Mouse (Mus musculus) erythroblast, embryonic 14.5 days (primary cell): ENCODE data around the gene Btbd9. TPM values are rescaled to one million over a fixed set of nuclear protein-coding genes. Genes with fewer than 3 reads are reported as not detected.

Source experiments
- H3K27me3 ChIP-seq: 2 replicates; pipeline ENCODE4 v1.6.1; 2012; ENCODE audit warnings: inconsistent platforms; ENCODE audit not compliant: control insufficient read depth
- H3K36me3 ChIP-seq: 2 replicates; pipeline ENCODE4 v1.6.1; 2012; ENCODE audit warnings: mild to moderate bottlenecking, inconsistent platforms; ENCODE audit not compliant: control insufficient read depth
- H3K4me1 ChIP-seq: 2 replicates; pipeline ENCODE4 v1.6.1; 2012; ENCODE audit warnings: inconsistent platforms; ENCODE audit not compliant: control insufficient read depth
- H3K4me3 ChIP-seq: replicated peaks from 2 replicates; pipeline ENCODE3; 2012; ENCODE audit warnings: moderate library complexity, mild to moderate bottlenecking, inconsistent platforms
- H3K9me3 ChIP-seq: 2 replicates; pipeline ENCODE4 v1.6.1; 2012; ENCODE audit warnings: low read length, inconsistent platforms, mixed read lengths; ENCODE audit not compliant: control insufficient read depth
- GATA1 ChIP-seq: IDR thresholded peaks from 2 replicates; pipeline ENCODE4 v1.6.1; 2012; ENCODE audit warnings: low read length, inconsistent platforms, mixed read lengths
- TAL1 ChIP-seq: IDR thresholded peaks from 3 replicates; pipeline ENCODE4 v1.6.1; 2012; ENCODE audit warnings: low read length, inconsistent platforms, mixed read lengths
- polyA plus RNA-seq: library from polyadenylated mRNA; stranded (reverse); fragments of >175 nt; gene quantifications from 2 replicates; pipeline ENCODE4 v1.2.3, GENCODE M21; 2012

Btbd9 gene
- polyA plus RNA-seq, 1 experiment = 0.26 TPM

- H3K4me1 ChIP-seq = no peaks in the 10 kb centered on the region
- TF ChIP-seq TAL1 = no peak
- no peak for TF ChIP-seq GATA1
- no peak overlapping the region for H3K4me3 ChIP-seq
These were observed 388.0 kb downstream of the Btbd9 start for GRCm38 (mm10) chr17:30188031-30188981.

DNA sequence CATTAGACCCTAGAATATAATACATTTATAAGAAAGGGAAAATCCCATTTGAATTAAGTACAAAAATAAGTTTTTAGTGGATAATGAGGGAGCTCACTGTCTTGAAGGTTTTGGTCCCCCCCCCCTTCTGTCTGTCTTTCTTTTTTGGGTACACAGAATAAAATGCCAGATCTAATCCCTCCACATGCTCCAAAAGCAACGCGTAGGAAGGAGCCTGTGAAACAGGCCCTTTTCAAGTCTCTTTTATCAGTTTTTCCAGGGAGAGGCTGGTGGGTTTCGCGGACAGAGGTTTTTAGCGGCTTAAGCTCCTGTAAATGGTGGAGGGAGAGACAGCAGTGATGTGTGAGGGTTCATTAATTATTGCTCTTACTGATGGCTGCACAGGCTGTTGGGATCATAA is 388.7 kb downstream of the Btbd9 start:
- peaks cover 10% of the 10 kb centered on the region for H3K36me3 ChIP-seq
- H3K27me3 ChIP-seq = no peaks in the 10 kb centered on the region
- no peaks in the 10 kb centered on the region for H3K9me3 ChIP-seq
- no peaks in the 10 kb centered on the region for H3K4me1 ChIP-seq
- TF ChIP-seq TAL1 (no peak), GATA1 (no peak)
- no peak overlapping the region for H3K4me3 ChIP-seq

More at GRCm38 (mm10) chr17:30188031-30188981, 388.0 kb downstream of the Btbd9 start:
- Histone ChIP-seq H3K27me3 (no peaks in the 10 kb centered on the region), H3K9me3 (no peaks in the 10 kb centered on the region), H3K36me3 (peaks cover 17% of the 10 kb centered on the region)

DNA sequence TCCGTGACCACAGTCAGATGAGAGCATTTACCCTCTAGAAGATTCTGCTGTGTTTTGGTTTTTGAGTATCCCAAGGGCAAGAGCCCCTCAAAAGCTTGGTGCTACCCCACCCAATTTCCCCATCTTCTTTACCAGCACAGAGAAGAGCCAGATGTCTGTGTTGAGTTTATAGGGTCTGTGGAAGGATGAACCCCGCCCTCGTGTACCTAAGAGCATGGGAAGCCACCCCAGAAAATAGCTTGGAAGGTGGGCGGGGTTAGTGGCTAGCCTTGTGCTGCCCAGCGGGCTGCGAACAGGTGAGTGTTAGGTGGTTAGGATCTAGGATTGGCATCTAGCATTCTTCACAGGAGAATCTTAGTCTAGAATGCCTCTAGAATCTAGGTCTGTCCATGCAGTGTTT is 389.1 kb downstream of the Btbd9 start:
- Histone ChIP-seq H3K4me3 (no peak overlapping the region), H3K36me3 (peaks cover 6% of the 10 kb centered on the region), H3K4me1 (no peaks in the 10 kb centered on the region), H3K9me3 (no peaks in the 10 kb centered on the region), H3K27me3 (no peaks in the 10 kb centered on the region)
- TF ChIP-seq TAL1 (no peak), GATA1 (no peak)

DNA sequence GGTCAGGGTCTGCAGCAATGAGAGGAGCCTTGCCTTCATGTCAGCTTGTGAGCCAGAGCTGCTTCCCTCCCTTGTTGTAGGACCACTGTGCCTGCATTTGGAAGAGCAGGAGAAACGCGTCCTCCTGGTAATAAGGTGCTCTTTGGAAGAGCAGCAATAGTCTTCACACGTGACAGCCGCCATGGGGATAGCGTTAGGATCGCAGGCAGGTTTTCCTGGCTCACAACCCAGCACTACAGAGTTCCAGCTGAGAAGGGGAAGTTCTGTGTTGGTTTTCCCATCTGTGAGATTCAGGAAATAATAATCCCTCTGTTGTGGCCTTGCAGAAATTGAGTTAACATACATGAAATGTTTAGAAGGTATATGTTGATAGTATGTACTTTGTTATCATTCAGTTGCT is 392.7 kb downstream of the Btbd9 start:
- no peak overlapping the region for H3K4me3 ChIP-seq
- no peaks in the 10 kb centered on the region for H3K9me3 ChIP-seq
- H3K4me1 ChIP-seq = no peaks in the 10 kb centered on the region; the same call in 1 of the 2 replicates
- H3K27me3 ChIP-seq = no peaks in the 10 kb centered on the region
- no peak for TF ChIP-seq TAL1
- no peak for TF ChIP-seq GATA1
- peaks cover 3% of the 10 kb centered on the region; the same call in 1 of the 2 replicates for H3K36me3 ChIP-seq

GRCm38 (mm10) chr17:30182063-30182462 is 394.2 kb downstream of the Btbd9 start:
- Histone ChIP-seq H3K36me3 (peaks cover 10% of the 10 kb centered on the region), H3K27me3 (no peaks in the 10 kb centered on the region), H3K9me3 (no peaks in the 10 kb centered on the region), H3K4me3 (no peak overlapping the region), H3K4me1 (peaks cover 2% of the 10 kb centered on the region; the same call in 1 of the 2 replicates)
- TF ChIP-seq TAL1 (no peak), GATA1 (no peak)

GRCm38 (mm10) chr17:30181554-30181953 is 394.7 kb downstream of the Btbd9 start:
- Histone ChIP-seq H3K4me3 (no peak overlapping the region), H3K4me1 (peaks cover 2% of the 10 kb centered on the region; the same call in 1 of the 2 replicates), H3K27me3 (no peaks in the 10 kb centered on the region), H3K36me3 (peaks cover 10% of the 10 kb centered on the region), H3K9me3 (no peaks in the 10 kb centered on the region)
- TF ChIP-seq TAL1 = no peak
- no peak for TF ChIP-seq GATA1

DNA sequence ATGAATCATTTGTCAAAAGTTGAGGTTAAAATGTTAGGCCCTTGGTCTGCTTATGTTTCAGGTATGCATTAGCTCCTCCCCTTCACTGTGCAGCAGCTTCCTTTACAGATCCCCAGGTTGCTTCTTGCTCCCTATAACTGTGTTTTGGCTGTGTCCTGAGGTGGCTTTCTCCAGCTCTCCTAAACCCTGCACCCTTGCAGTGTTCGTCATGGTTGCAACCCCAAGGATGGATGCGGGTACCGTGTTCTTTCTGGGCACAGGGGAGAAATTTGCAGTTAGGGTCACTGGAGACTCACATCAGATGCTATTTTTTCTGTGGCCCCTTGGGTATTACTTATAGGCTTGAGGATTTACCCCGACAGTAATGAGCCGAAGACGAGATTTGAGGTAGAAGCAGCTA is 396.1 kb downstream of the Btbd9 start:
- H3K4me1 ChIP-seq = peaks cover 2% of the 10 kb centered on the region; the same call in 1 of the 2 replicates
- TF ChIP-seq GATA1 (no peak), TAL1 (no peak)

GRCm38 (mm10) chr17:30178402-30178801 is 397.9 kb downstream of the Btbd9 start:
- no peak for TF ChIP-seq GATA1
- TF ChIP-seq TAL1 = no peak
- H3K4me1 ChIP-seq = peaks cover 2% of the 10 kb centered on the region; the same call in 1 of the 2 replicates

More for the DNA sequence above, 396.1 kb downstream of the Btbd9 start:
- no peak overlapping the region for H3K4me3 ChIP-seq
- no peaks in the 10 kb centered on the region for H3K9me3 ChIP-seq
- H3K36me3 ChIP-seq = peaks cover 10% of the 10 kb centered on the region
- H3K27me3 ChIP-seq = no peaks in the 10 kb centered on the region

GRCm38 (mm10) chr17:30177435-30177834 is 398.9 kb downstream of the Btbd9 start:
- Histone ChIP-seq H3K36me3 (peaks cover 8% of the 10 kb centered on the region), H3K4me3 (no peak overlapping the region), H3K4me1 (peaks cover 2% of the 10 kb centered on the region; the same call in 1 of the 2 replicates), H3K27me3 (no peaks in the 10 kb centered on the region), H3K9me3 (no peaks in the 10 kb centered on the region)
- TF ChIP-seq TAL1 (no peak), GATA1 (no peak)

More at GRCm38 (mm10) chr17:30178402-30178801, 397.9 kb downstream of the Btbd9 start:
- Histone ChIP-seq H3K36me3 (peaks cover 8% of the 10 kb centered on the region), H3K9me3 (no peaks in the 10 kb centered on the region), H3K27me3 (no peaks in the 10 kb centered on the region), H3K4me3 (no peak overlapping the region)

Other genes starting within 250 kb of the Btbd9 start
- gene Dnah8, start 47.9 kb upstream of the Btbd9 start, polyA plus RNA-seq = 0.04 and 0.08 TPM in 2 replicates
- 2.8 and 8.3 TPM in 2 replicates for gene Glo1, start 50.4 kb upstream of the Btbd9 start, polyA plus RNA-seq